Mouse (Mus musculus) small intestine, adult 2 months (tissue): Measurements from ENCODE around the gene Slc38a3. TPM values are rescaled to one million over a fixed set of nuclear protein-coding genes. Genes with fewer than 3 reads are reported as not detected.

Experiments used
- H3K27ac ChIP-seq: fragments of 200-500 bp; 2 replicates; pipeline ENCODE4 v1.5.1; 2012; ENCODE audit warnings: low read depth, low read length, control low read depth, inconsistent platforms; ENCODE audit not compliant: insufficient read depth
- H3K27me3 ChIP-seq: fragments of 200-500 bp; 2 replicates; pipeline ENCODE4 v1.6.1; 2012; ENCODE audit warnings: mild to moderate bottlenecking, moderate library complexity, low read length, inconsistent platforms; ENCODE audit not compliant: control insufficient read depth, insufficient read depth
- H3K36me3 ChIP-seq: fragments of 200-500 bp; 2 replicates; pipeline ENCODE4 v1.6.1; 2012; ENCODE audit warnings: mild to moderate bottlenecking, low read length, control low read depth, inconsistent platforms; ENCODE audit not compliant: control insufficient read depth, insufficient read depth
- H3K4me1 ChIP-seq: fragments of 200-500 bp; 2 replicates; pipeline ENCODE4 v1.6.1; 2012; ENCODE audit warnings: low read length, inconsistent platforms, mixed read lengths; ENCODE audit not compliant: control insufficient read depth, insufficient read depth, insufficient read length
- H3K4me3 ChIP-seq: fragments of 200-500 bp; 2 replicates; pipeline ENCODE4 v1.5.1; 2012; ENCODE audit warnings: low read depth, mild to moderate bottlenecking, control low read depth, inconsistent platforms, low read length, moderate library complexity
- CTCF ChIP-seq: fragments of 200-500 bp; IDR thresholded peaks from 2 replicates; pipeline ENCODE4 v1.5.1; 2012; ENCODE audit warnings: low read depth, mild to moderate bottlenecking, control low read depth, inconsistent platforms, low read length, moderate library complexity, mixed read lengths; ENCODE audit not compliant: insufficient replicate concordance, insufficient read length; ENCODE audit errors: extremely low read depth
- POLR2A ChIP-seq: fragments of 200-500 bp; IDR thresholded peaks from 2 replicates; pipeline ENCODE4 v1.6.1; 2012; ENCODE audit warnings: low read depth, mild to moderate bottlenecking, control low read depth, inconsistent platforms, low read length, moderate library complexity
- WGBS: fragments of 180-500 bp; shearing (Covaris S2); methylation state at CpG from one replicate; pipeline ENCODE4 v1.1.7; 2018; 5-methylcytosine and 5-hydroxymethylcytosine counted together
- polyA plus RNA-seq: library from polyadenylated mRNA; depleted of rRNA; stranded (reverse); fragments of >200 nt; gene quantifications from 2 replicates; pipeline ENCODE4 v1.2.3, GENCODE M21; 2012

Gene Slc38a3
- polyA plus RNA-seq, 1 experiment, result 2.8 TPM

DNA sequence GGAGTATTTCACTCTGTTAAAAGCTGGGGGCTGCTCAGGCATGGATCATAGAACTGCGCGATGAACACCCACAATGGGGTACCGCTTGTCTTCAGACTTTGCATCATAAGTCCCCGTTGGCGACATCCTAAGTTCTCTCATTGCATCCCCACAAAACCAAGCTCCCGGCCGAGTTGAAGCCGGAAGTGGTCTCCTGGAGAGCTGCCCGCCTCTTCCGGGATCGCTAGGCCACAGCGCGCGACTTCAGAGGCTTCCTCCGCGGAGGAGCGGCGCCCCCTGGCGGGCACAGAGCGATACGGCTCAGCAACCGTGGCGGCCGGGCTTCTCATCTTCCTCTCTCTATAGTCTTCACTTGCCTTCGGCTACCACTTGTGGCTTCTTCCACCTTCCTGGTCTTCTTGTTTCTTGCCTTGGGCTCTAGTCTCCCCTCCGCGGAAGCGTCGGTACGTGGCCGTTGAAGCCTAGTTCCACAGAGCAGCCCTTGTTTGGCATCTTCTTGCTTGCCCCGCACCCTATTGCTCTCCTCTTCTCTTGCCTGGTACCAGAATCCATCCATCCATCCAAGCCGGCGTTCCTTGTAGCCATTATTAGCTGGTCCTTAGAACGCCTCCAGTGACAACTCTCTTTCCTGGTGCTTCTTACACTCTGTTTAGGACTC lies 24.7 kb downstream of the Slc38a3 start:
- WGBS, result 3% methylated on average over 35 of the region's 35 CpGs
- peak overlapping the region; percentile 58 for H3K4me3 ChIP-seq
- H3K27ac ChIP-seq, result peak overlapping the region; percentile 52
- H3K36me3 ChIP-seq, result no peaks in the 10 kb centered on the region
- H3K4me1 ChIP-seq, result peaks cover 3% of the 10 kb centered on the region; the same call in 1 of the 2 replicates
- TF ChIP-seq POLR2A (peak; percentile 37; the same call in 1 of the 2 replicates), CTCF (peak; percentile 96)
- no peaks in the 10 kb centered on the region for H3K27me3 ChIP-seq

DNA sequence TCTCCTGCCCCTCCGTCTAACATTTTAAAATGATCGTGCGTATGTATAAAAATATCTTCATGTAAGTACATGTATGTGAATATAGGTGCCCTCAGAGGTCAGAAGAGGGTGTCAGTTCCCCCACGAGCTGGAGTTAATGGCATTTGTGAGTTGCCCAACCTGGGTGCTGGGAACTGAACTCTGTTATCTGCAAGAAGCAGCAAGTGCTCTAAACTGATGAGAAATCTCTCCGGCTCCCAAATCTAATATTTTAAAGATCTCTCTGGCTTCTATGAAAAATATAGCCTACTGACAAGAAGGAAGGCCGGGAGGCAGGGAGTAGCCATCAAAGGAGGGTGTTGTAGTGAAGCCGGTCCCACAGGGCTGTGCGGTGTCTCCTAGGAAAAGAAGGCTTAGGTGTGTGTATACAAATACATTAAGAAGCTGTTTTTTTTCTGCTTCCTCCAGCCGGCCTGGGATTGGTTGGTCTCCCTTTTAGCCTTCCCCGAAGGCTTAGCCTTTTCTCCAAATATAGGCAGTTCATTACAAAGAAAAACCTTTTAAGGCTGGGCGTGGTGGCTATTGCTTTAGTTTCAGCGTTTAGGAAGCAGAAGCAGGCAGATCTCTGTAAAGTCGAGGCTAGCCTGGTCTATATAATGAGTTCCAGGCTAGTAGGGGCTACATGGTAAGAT lies 25.7 kb downstream of the Slc38a3 start:
- peaks cover 3% of the 10 kb centered on the region; the same call in 1 of the 2 replicates for H3K4me1 ChIP-seq
- H3K27me3 ChIP-seq, result no peaks in the 10 kb centered on the region
- TF ChIP-seq POLR2A (no peak), CTCF (no peak)
- 91% methylated on average over 13 of the region's 13 CpGs for WGBS
- no peaks in the 10 kb centered on the region for H3K36me3 ChIP-seq
- no peak overlapping the region for H3K4me3 ChIP-seq
- H3K27ac ChIP-seq, result no peak overlapping the region

DNA sequence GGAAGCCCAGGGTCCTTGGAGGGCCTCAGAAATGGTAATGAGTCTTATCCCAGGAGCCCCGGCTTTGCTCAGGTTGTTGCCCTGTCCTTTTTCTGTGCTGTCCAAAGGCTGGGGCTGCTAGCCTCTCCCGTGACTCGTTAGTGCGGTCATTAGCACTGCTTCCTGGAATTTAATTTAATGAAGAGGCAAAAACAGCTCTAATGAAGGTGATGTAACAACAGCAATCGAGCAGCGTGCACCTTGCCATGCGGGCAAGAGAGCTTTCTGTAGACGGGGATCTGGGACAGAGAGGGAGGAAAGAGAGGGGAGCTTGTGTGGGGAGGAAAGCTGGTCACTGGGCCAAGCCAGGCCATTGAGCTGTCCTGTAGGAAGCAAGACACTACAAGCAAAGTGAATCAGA lies 27.7 kb downstream of the Slc38a3 start:
- no peaks in the 10 kb centered on the region for H3K27me3 ChIP-seq
- no peaks in the 10 kb centered on the region for H3K36me3 ChIP-seq
- peaks cover 3% of the 10 kb centered on the region; the same call in 1 of the 2 replicates for H3K4me1 ChIP-seq
- TF ChIP-seq POLR2A (no peak), CTCF (no peak)
- 83% methylated on average over 8 of the region's 8 CpGs for WGBS
- H3K27ac ChIP-seq, result no peak overlapping the region
- H3K4me3 ChIP-seq, result no peak overlapping the region

GRCm38 (mm10) chr9:107640257-107640772 lies 29.0 kb downstream of the Slc38a3 start:
- H3K4me3 ChIP-seq, result no peak overlapping the region
- H3K27ac ChIP-seq, result no peak overlapping the region
- H3K4me1 ChIP-seq, result peaks cover 6% of the 10 kb centered on the region; the same call in 1 of the 2 replicates
- no peak for TF ChIP-seq POLR2A
- no peaks in the 10 kb centered on the region for H3K27me3 ChIP-seq
- WGBS, result 61% methylated on average over 8 of the region's 8 CpGs
- H3K36me3 ChIP-seq, result no peaks in the 10 kb centered on the region

GRCm38 (mm10) chr9:107637070-107637469 lies 32.3 kb downstream of the Slc38a3 start:
- WGBS, result 83% methylated on average over 7 of the region's 7 CpGs
- no peak for TF ChIP-seq POLR2A
- no peak for TF ChIP-seq CTCF
- Histone ChIP-seq H3K27me3 (no peaks in the 10 kb centered on the region), H3K27ac (no peak overlapping the region), H3K4me1 (peaks cover 9% of the 10 kb centered on the region), H3K36me3 (no peaks in the 10 kb centered on the region), H3K4me3 (no peak overlapping the region)

GRCm38 (mm10) chr9:107635279-107636028 lies 33.9 kb downstream of the Slc38a3 start, which contains the start of gene Gnai2:
Gene Gnai2 (minus strand): TSS chr9:107635367.
- Histone ChIP-seq H3K4me3 (peak within 1 kb of the TSS; percentile 92), H3K36me3 (no peaks in the 10 kb centered on the region), H3K4me1 (peaks cover 17% of the 10 kb centered on the region), H3K27ac (peak within 1 kb of the TSS; percentile 77), H3K27me3 (no peaks in the 10 kb centered on the region)
- TF ChIP-seq CTCF (peak; percentile 29; the same call in 1 of the 2 replicates), POLR2A (peak; percentile 89)
- WGBS, result 4% methylated on average over 38 of the region's 38 CpGs
